Mouse (Mus musculus) megakaryocyte, embryonic 14.5 days (primary cell): ENCODE results near the gene Mink1.

Experiments
- FLI1 ChIP-seq: IDR thresholded peaks from 2 replicates; pipeline ENCODE4 v1.6.1; 2012; ENCODE audit warnings: low read length, inconsistent platforms, mixed read lengths
- GATA1 ChIP-seq: IDR thresholded peaks from 3 replicates; pipeline ENCODE4 v1.6.1; 2012; ENCODE audit warnings: mixed read lengths, low read length, inconsistent platforms, borderline replicate concordance

GRCm38 (mm10) chr11:70566586-70566985, 3.9 kb downstream of the Mink1 start:
- TF ChIP-seq GATA1 = no peak
- TF ChIP-seq FLI1 = no peak
